Mouse (Mus musculus) spleen, embryonic (tissue): ENCODE data around the gene Rabepk.
"Not testable (repeated sequence)": the region's sequence is repeated elsewhere in the genome, so short reads cannot be mapped to it uniquely, and the experiment has no call there.

Experiments used
- CTCF ChIA-PET: fragments of 350-600 bp; sonication (Branson Sonifier 250); formaldehyde crosslinking; loops from one replicate; lab custom pipeline; 2022; lab: Charles Lee

Gene Rabepk

GRCm38 (mm10) chr2:34771368-34772226 is 28.1 kb downstream of the Rabepk start, which contains the start of gene Hspa5:
Gene Hspa5 (plus strand): TSS chr2:34771970.
- CTCF ChIA-PET, result interaction anchor here (0.6 to 1.3 kb wide), 2 partner anchors 17 to 197 kb away, joined by 3 read pairs; partner anchors contain the start of gene Gapvd1

- CTCF ChIA-PET, result interaction anchor here (0.5 to 1.3 kb wide), 2 partner anchors 16 to 47 kb away, joined by 3 read pairs; partner anchors contain the start of gene Gapvd1
Observed at GRCm38 (mm10) chr2:34770951-34771350, 28.8 kb downstream of the Rabepk start.

- CTCF ChIA-PET, result no interaction called here
Observed at GRCm38 (mm10) chr2:34770049-34770448, 29.7 kb downstream of the Rabepk start.

- CTCF ChIA-PET, result no interaction called here
Observed at GRCm38 (mm10) chr2:34764801-34765200, 34.9 kb downstream of the Rabepk start.

- CTCF ChIA-PET, result no interaction called here
Observed at GRCm38 (mm10) chr2:34762872-34763271, 36.8 kb downstream of the Rabepk start.

- CTCF ChIA-PET, result no interaction called here
Observed at GRCm38 (mm10) chr2:34762174-34762573, 37.5 kb downstream of the Rabepk start.

GRCm38 (mm10) chr2:34761272-34761671 is 38.4 kb downstream of the Rabepk start:
- CTCF ChIA-PET, result not testable (repeated sequence)

- CTCF ChIA-PET, result interaction anchor here (0.7 kb wide), 1 partner anchor 148 kb away, joined by 3 read pairs; no protein-coding TSS in a partner anchor
Observed at GRCm38 (mm10) chr2:34757341-34757740, 42.4 kb downstream of the Rabepk start.

GRCm38 (mm10) chr2:34754551-34755358 is 45.0 kb downstream of the Rabepk start, which contains the start of gene Gapvd1:
Gene Gapvd1 (minus strand): TSS chr2:34755232.
- CTCF ChIA-PET, result interaction anchor here (0.5 to 1.0 kb wide), 3 partner anchors 17 to 942 kb away, joined by 3 read pairs; partner anchors contain the start of gene Hspa5

- CTCF ChIA-PET, result interaction anchor here (1.0 kb wide), 1 partner anchor 18 kb away, joined by 3 read pairs; the partner anchor contains the start of gene Hspa5
Observed at GRCm38 (mm10) chr2:34753811-34754550, 45.7 kb downstream of the Rabepk start.

GRCm38 (mm10) chr2:34750245-34750644 is 49.5 kb downstream of the Rabepk start:
- CTCF ChIA-PET, result interaction anchor here (0.5 kb wide), 1 partner anchor 218 kb away, joined by 3 read pairs; no protein-coding TSS in a partner anchor

GRCm38 (mm10) chr2:34748479-34748878 is 51.2 kb downstream of the Rabepk start:
- CTCF ChIA-PET, result interaction anchor here (0.6 kb wide), 1 partner anchor 68 kb away, joined by 10 read pairs; no protein-coding TSS in a partner anchor

- CTCF ChIA-PET, result no interaction called here
Observed at GRCm38 (mm10) chr2:34745673-34746072, 54.0 kb downstream of the Rabepk start.

- CTCF ChIA-PET, result interaction anchor here (0.7 kb wide), 1 partner anchor 237 kb away, joined by 11 read pairs; no protein-coding TSS in a partner anchor
Observed at GRCm38 (mm10) chr2:34744476-34744875, 55.2 kb downstream of the Rabepk start.

- CTCF ChIA-PET, result no interaction called here
Observed at GRCm38 (mm10) chr2:34742675-34743074, 57.0 kb downstream of the Rabepk start.

- CTCF ChIA-PET, result no interaction called here
Observed at GRCm38 (mm10) chr2:34741390-34742159, 58.1 kb downstream of the Rabepk start.

- CTCF ChIA-PET, result interaction anchor here (0.7 kb wide), 1 partner anchor 400 kb away, joined by 12 read pairs; no protein-coding TSS in a partner anchor
Observed at GRCm38 (mm10) chr2:34739684-34740391, 59.9 kb downstream of the Rabepk start.

- CTCF ChIA-PET, result no interaction called here
Observed at GRCm38 (mm10) chr2:34737911-34738310, 61.8 kb downstream of the Rabepk start.

- CTCF ChIA-PET, result no interaction called here
Observed at GRCm38 (mm10) chr2:34736626-34737025, 63.1 kb downstream of the Rabepk start.
